Mouse (Mus musculus) liver, postnatal 0 days (tissue): ENCODE results near the gene Elovl5.

Source experiments
- CTCF ChIP-seq: sonication (generic); IDR thresholded peaks from 2 replicates; pipeline ENCODE4 v1.5.1; 2016; ENCODE audit warnings: antibody characterized with exemption, low read depth
- EP300 ChIP-seq: IDR thresholded peaks from 2 replicates; pipeline ENCODE4 v1.6.1; 2016; ENCODE audit warnings: antibody characterized with exemption, low read depth, mild to moderate bottlenecking

DNA sequence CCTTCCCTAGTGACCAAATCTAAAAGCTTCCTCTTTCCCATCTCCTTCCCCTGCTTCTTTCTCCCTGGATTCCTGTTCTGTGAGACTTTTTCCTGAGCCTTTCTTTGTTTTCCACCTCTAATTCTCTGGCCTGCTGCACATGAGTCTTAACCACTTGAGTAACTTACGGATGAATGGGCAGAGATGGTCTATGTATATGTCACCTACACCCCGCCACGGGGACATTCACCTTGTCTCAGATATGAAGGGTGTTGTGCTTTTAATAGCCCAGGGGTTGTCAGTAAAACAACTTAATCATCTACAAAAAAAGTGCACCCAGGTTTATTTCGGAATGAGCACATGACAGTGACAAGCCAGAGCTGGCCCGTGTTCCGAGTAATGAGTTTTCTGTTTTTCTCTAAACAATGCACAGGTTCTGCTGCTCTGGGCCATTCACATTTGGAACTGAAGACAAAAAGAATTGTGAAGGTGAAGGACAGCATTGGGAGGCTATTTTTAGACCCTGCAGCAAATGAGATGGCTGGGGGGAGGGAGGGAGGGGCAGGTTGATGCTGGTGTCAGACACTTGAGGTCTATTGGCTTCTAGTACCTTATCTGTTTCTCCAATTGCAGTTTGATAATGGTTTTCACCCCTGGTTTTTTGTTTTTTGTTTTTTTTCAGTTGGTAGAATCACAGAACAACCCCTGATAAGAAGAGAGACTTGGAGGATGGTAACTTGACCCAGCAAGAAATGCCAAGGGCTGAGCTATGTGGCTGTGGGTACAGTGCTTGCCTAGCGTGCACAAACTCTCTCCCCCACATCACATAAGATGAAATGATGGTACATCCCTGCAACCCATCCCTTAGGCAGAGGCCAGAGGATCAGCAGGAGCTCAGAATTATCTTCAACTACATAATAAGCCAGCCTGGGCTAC is 83.7 kb downstream of the Elovl5 start:
- TF ChIP-seq CTCF, result no peak
- TF ChIP-seq EP300, result no peak
